Mouse (Mus musculus) retina, postnatal 7 days (tissue): Measurements from ENCODE around the gene Tfrc.

ENCODE experiments used
- DNase-seq: peaks from one replicate; pipeline ENCODE4 v3.0.0-alpha.2; 2012; ENCODE audit warnings: low read depth, low spot score

Gene Tfrc

GRCm38 (mm10) chr16:32668472-32668871, 59.8 kb downstream of the Tfrc start:
- DNase-seq = no peak

- no peak for DNase-seq
Measured at GRCm38 (mm10) chr16:32669243-32669642, 60.5 kb downstream of the Tfrc start.

- DNase-seq = no peak
Measured at GRCm38 (mm10) chr16:32670354-32671124, 61.8 kb downstream of the Tfrc start.

GRCm38 (mm10) chr16:32671206-32671887, 62.6 kb downstream of the Tfrc start:
- DNase-seq = no peak

GRCm38 (mm10) chr16:32672250-32672649, 63.5 kb downstream of the Tfrc start:
- no peak for DNase-seq

GRCm38 (mm10) chr16:32672861-32673560, 64.3 kb downstream of the Tfrc start:
- DNase-seq = no peak

GRCm38 (mm10) chr16:32674121-32674740, 65.5 kb downstream of the Tfrc start:
- DNase-seq = no peak

- DNase-seq = no peak
Measured at GRCm38 (mm10) chr16:32677040-32677700, 68.5 kb downstream of the Tfrc start.

- no peak for DNase-seq
Measured at GRCm38 (mm10) chr16:32677903-32678302, 69.2 kb downstream of the Tfrc start.

- DNase-seq = no peak
Measured at GRCm38 (mm10) chr16:32678812-32679211, 70.1 kb downstream of the Tfrc start.

GRCm38 (mm10) chr16:32679976-32680375, 71.3 kb downstream of the Tfrc start:
- DNase-seq = no peak

- DNase-seq = no peak
Measured at GRCm38 (mm10) chr16:32680806-32681205, 72.1 kb downstream of the Tfrc start.

GRCm38 (mm10) chr16:32682194-32682593, 73.5 kb downstream of the Tfrc start:
- peak; percentile 65 for DNase-seq
